Mouse (Mus musculus): Measurements from ENCODE around the gene Syngr4. TPM values are rescaled to one million over a fixed set of nuclear protein-coding genes. Genes with fewer than 3 reads are reported as not detected.

The Syngr4 gene
- polyA plus RNA-seq, 1 experiment from 2014 or later: 0.62 TPM

Other genes with a start within 250 kb of the Syngr4 start
- 18.4 and 21.7 TPM in 2 replicates for gene Fut2, start 230.3 kb downstream of the Syngr4 start, polyA plus RNA-seq (2015; fragmentation: Nextera tagmentation; extraction: Ambion mirVana)
- 0.34 and 0.53 TPM in 2 replicates for gene Ntn5, start 212.7 kb downstream of the Syngr4 start, polyA plus RNA-seq (2015; fragmentation: Nextera tagmentation; extraction: Ambion mirVana)
- gene Sec1, start 202.3 kb downstream of the Syngr4 start, polyA plus RNA-seq (2015; fragmentation: Nextera tagmentation; extraction: Ambion mirVana): 1.9 and 2.7 TPM in 2 replicates
- gene Car11, start 196.9 kb downstream of the Syngr4 start, polyA plus RNA-seq (2015; fragmentation: Nextera tagmentation; extraction: Ambion mirVana): 4.1 and 5.3 TPM in 2 replicates
- 2.3 and 3.2 TPM in 2 replicates for gene Dbp, start 191.6 kb downstream of the Syngr4 start, polyA plus RNA-seq (2015; fragmentation: Nextera tagmentation; extraction: Ambion mirVana)
- gene Rpl18, start 181.3 kb downstream of the Syngr4 start, polyA plus RNA-seq (2015; fragmentation: Nextera tagmentation; extraction: Ambion mirVana): 1,070 and 1,157 TPM in 2 replicates
- gene Sphk2, start 178.7 kb downstream of the Syngr4 start, polyA plus RNA-seq (2015; fragmentation: Nextera tagmentation; extraction: Ambion mirVana): 55.6 and 59.2 TPM in 2 replicates
- 30.9 and 34.2 TPM in 2 replicates for gene Fam83e, start 175.5 kb downstream of the Syngr4 start, polyA plus RNA-seq (2015; fragmentation: Nextera tagmentation; extraction: Ambion mirVana)
- gene Spaca4, start 170.9 kb downstream of the Syngr4 start, polyA plus RNA-seq (2015; fragmentation: Nextera tagmentation; extraction: Ambion mirVana): 0.86 and 1.0 TPM in 2 replicates
- 0.47 and 0.51 TPM in 2 replicates for gene Lmtk3, start 113.0 kb downstream of the Syngr4 start, polyA plus RNA-seq (2015; fragmentation: Nextera tagmentation; extraction: Ambion mirVana)
- 3.9 and 4.8 TPM in 2 replicates for gene Sult2b1, start 112.0 kb downstream of the Syngr4 start, polyA plus RNA-seq (2015; fragmentation: Nextera tagmentation; extraction: Ambion mirVana)
- gene Cyth2, start 82.1 kb downstream of the Syngr4 start, polyA plus RNA-seq (2015; fragmentation: Nextera tagmentation; extraction: Ambion mirVana): 77.1 and 78.2 TPM in 2 replicates
- gene Kcnj14, start 71.9 kb downstream of the Syngr4 start, polyA plus RNA-seq (2015; fragmentation: Nextera tagmentation; extraction: Ambion mirVana): 0.65 and 0.78 TPM in 2 replicates
- gene Grwd1, start 65.8 kb downstream of the Syngr4 start, polyA plus RNA-seq (2015; fragmentation: Nextera tagmentation; extraction: Ambion mirVana): 57.0 and 63.0 TPM in 2 replicates
- gene Kdelr1, start 23.9 kb downstream of the Syngr4 start, polyA plus RNA-seq (2015; fragmentation: Nextera tagmentation; extraction: Ambion mirVana): 90.6 and 94.9 TPM in 2 replicates
- 0.31 and 0.39 TPM in 2 replicates for gene Grin2d, start 18.3 kb downstream of the Syngr4 start, polyA plus RNA-seq (2015; fragmentation: Nextera tagmentation; extraction: Ambion mirVana)
- 8.1 TPM in 2 replicates for gene Tmem143, start 227 bp upstream of the Syngr4 start, polyA plus RNA-seq (2015; fragmentation: Nextera tagmentation; extraction: Ambion mirVana)
- 128 and 147 TPM in 2 replicates for gene Emp3, start 24.7 kb upstream of the Syngr4 start, polyA plus RNA-seq (2015; fragmentation: Nextera tagmentation; extraction: Ambion mirVana)
- gene Ccdc114, start 27.4 kb upstream of the Syngr4 start, polyA plus RNA-seq (2015; fragmentation: Nextera tagmentation; extraction: Ambion mirVana): 4.0 and 4.3 TPM in 2 replicates
- gene Abcc6, start 133.6 kb upstream of the Syngr4 start, polyA plus RNA-seq (2015; fragmentation: Nextera tagmentation; extraction: Ambion mirVana): 6.1 and 6.6 TPM in 2 replicates
- 95.7 and 102 TPM in 2 replicates for gene Nomo1, start 137.0 kb upstream of the Syngr4 start, polyA plus RNA-seq (2015; fragmentation: Nextera tagmentation; extraction: Ambion mirVana)
- 0.55 and 0.65 TPM in 2 replicates for gene Kcnj11, start 204.1 kb upstream of the Syngr4 start, polyA plus RNA-seq (2015; fragmentation: Nextera tagmentation; extraction: Ambion mirVana)